Mouse (Mus musculus) ES-E14 (cell line): ENCODE results near the gene Svopl. TPM values are rescaled to one million over a fixed set of nuclear protein-coding genes. Genes with fewer than 3 reads are reported as not detected.
A peak's percentile ranks its signal among the peaks of the same experiment; 100 is the strongest.

Experiments
- DNase-seq: peaks from one replicate; pipeline ENCODE4 v3.0.0-alpha.2; 2013; ENCODE audit warnings: low read depth, low spot score
- H3K27ac ChIP-seq: 2 replicates; pipeline ENCODE4 v1.5.1; 2012; ENCODE audit warnings: low read depth, mild to moderate bottlenecking, low read length, moderate library complexity, mixed read lengths; ENCODE audit not compliant: poor library complexity, insufficient read depth, severe bottlenecking
- H3K36me3 ChIP-seq: 2 replicates; pipeline ENCODE4 v1.6.1; 2012; ENCODE audit warnings: mild to moderate bottlenecking, low read length, moderate library complexity, mixed read lengths; ENCODE audit not compliant: control insufficient read depth, poor library complexity, insufficient read depth, severe bottlenecking
- H3K4me1 ChIP-seq, 2 experiments: fragments of 150-350 bp in 1 of 2; sonication (generic) in 1 of 2; 2 replicates each; pipeline ENCODE4 v1.6.1; 2012; ENCODE audit warnings: low read length in 2 of 2, mild to moderate bottlenecking in 1 of 2, mixed read lengths in 1 of 2; ENCODE audit not compliant: control insufficient read depth in 2 of 2, insufficient read depth in 2 of 2, poor library complexity in 1 of 2
- H3K4me3 ChIP-seq, 2 experiments: fragments of 150-350 bp in 1 of 2; sonication (generic) in 1 of 2; 2 replicates each; pipeline ENCODE4 v1.5.1; 2012; ENCODE audit warnings: low read length in 2 of 2, low read depth in 1 of 2, mild to moderate bottlenecking in 1 of 2, mixed read lengths in 1 of 2; ENCODE audit not compliant: insufficient read depth in 1 of 2, poor library complexity in 1 of 2, severe bottlenecking in 1 of 2
- H3K9ac ChIP-seq: 2 replicates; pipeline ENCODE4 v1.6.1; 2012; ENCODE audit warnings: low read depth, mild to moderate bottlenecking, low read length, mixed read lengths; ENCODE audit not compliant: poor library complexity, insufficient read depth, severe bottlenecking
- H3K9me3 ChIP-seq: fragments of 150-350 bp; sonication (generic); 2 replicates; pipeline ENCODE4 v1.6.1; 2012; ENCODE audit warnings: low read depth, mild to moderate bottlenecking, low read length; ENCODE audit not compliant: control insufficient read depth, insufficient read depth
- CHD2 ChIP-seq: IDR thresholded peaks from 2 replicates; pipeline ENCODE4 v1.6.1; 2014; ENCODE audit warnings: mild to moderate bottlenecking, low read depth, low read length, inconsistent platforms
- HCFC1 ChIP-seq: IDR thresholded peaks from 2 replicates; pipeline ENCODE4 v1.6.1; 2012; ENCODE audit warnings: low read length, inconsistent platforms, borderline replicate concordance; ENCODE audit not compliant: insufficient read depth
- MAFK ChIP-seq: IDR thresholded peaks from 2 replicates; pipeline ENCODE4 v1.6.1; 2014; ENCODE audit warnings: mild to moderate bottlenecking, low read depth, low read length, inconsistent platforms; ENCODE audit not compliant: insufficient read depth
- ZC3H11A ChIP-seq: IDR thresholded peaks from 2 replicates; pipeline ENCODE4 v1.6.1; 2012; ENCODE audit warnings: low read depth, mild to moderate bottlenecking, inconsistent platforms, low read length, borderline replicate concordance
- ZNF384 ChIP-seq: IDR thresholded peaks from 2 replicates; pipeline ENCODE4 v1.6.1; 2012; ENCODE audit warnings: low read depth, low read length, inconsistent platforms
- in situ Hi-C, 2 experiments: fragments of 600-800 bp; cut with MboI; formaldehyde crosslinking; loops; one replicate each; pipeline ENCODE4 v1.15.1; 2025; ENCODE audit warnings: low sequenced_read_pairs in 2 of 2, inconsistent platforms in 1 of 2; ENCODE audit not compliant: unreplicated experiment in 2 of 2
- total RNA-seq: library from RNA; depleted of rRNA; stranded (reverse); fragments of 300-350 nt; gene quantifications from 2 replicates; pipeline ENCODE4 v1.2.3, GENCODE M21; 2012; rRNA removed

The Svopl gene
- total RNA-seq: 0.18 and 0.21 TPM in 2 replicates

DNA sequence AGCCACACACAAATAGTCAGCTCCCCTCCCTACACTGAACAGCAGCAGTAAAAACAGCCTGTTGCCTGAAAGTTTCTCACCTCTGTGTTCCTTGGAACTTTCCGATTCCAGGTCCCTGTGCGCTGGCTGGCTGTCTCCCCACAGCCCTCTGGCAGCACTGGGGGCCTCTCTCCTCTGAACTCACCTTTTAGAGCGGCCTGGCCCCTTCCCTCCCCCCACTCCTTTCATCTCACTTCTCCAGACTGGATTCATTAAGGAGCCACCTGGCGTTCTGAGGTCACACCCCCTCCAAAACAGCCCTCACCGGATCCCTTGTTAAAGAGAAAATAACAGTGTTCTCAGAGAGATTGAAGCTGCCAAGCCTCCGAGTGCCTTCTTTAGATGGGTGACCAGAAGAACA is at the start of gene Svopl:
TSS of gene Svopl (minus strand) at position 159 of the 400 bp plus-strand sequence.
- H3K4me3 ChIP-seq: no peak within 1 kb of the TSS
- in situ Hi-C loops: no loop called here
- no peaks in the 10 kb centered on the region for H3K36me3 ChIP-seq
- no peak for DNase-seq
- H3K9ac ChIP-seq: no peak within 1 kb of the TSS
- peaks cover 0 to 5% of the 10 kb centered on the region in 2 experiments; a peak in 2 of 4 replicates for H3K4me1 ChIP-seq
- TF ChIP-seq HCFC1: no peak
- TF ChIP-seq ZNF384: no peak
- TF ChIP-seq MAFK: no peak
- TF ChIP-seq CHD2: no peak
- no peak for TF ChIP-seq ZC3H11A
- no peak within 1 kb of the TSS for H3K27ac ChIP-seq
- no peaks in the 10 kb centered on the region for H3K9me3 ChIP-seq

DNA sequence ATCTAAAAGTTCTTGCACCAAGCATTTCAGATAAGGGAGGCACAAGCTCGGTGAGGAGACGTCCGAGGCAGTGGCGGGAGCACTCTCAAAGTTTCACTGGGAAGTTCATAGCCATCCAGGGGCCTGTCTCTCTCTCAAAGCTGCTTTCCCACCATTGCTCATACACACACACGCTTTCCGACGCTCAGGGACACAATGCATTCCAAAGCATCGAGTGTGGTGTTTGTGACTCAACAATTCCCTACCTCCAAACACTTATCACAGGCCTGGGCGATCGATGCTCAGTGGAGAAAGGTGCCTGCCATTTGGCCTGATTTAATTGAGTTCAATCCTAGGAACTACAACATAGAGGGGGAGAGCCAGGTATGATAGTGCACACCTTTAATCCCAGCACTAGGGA is 47.9 kb upstream of the Svopl start:
- Histone ChIP-seq H3K4me1 (peaks cover 0 to 12% of the 10 kb centered on the region in 2 experiments; a peak in 1 of 4 replicates), H3K4me3 (no peak overlapping the region), H3K36me3 (no peaks in the 10 kb centered on the region), H3K27ac (no peak overlapping the region), H3K9me3 (no peaks in the 10 kb centered on the region), H3K9ac (no peak overlapping the region)
- no peak for DNase-seq
- in situ Hi-C loops: no loop called here
- TF ChIP-seq HCFC1: no peak
- TF ChIP-seq ZC3H11A: no peak
- no peak for TF ChIP-seq MAFK
- no peak for TF ChIP-seq ZNF384
- no peak for TF ChIP-seq CHD2

DNA sequence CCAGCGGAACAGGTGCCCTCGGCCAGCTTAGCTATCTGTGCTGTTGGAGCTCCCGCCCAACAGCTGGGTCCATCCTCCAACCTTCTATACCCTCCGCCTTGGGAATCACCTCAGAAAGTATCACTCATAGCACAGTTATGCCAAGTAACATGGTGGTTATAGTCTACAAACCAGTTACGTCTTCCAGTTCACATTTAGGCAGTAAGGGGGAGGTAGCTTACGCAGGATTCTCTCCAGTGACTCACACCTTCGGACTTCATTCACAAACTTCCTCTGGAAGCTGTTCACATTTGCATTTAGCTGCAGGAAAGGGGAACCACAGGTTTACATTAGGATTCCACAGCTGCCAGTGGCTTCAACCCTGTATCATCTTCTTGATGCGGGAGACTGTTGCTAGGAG is 45.7 kb upstream of the Svopl start:
- no peak overlapping the region for H3K9ac ChIP-seq
- H3K4me1 ChIP-seq: peaks cover 0 to 14% of the 10 kb centered on the region in 2 experiments; a peak in 2 of 4 replicates
- 0 out of 2 replicates have a peak, but pooled peaks cover under 1% of the 10 kb centered on the region for H3K36me3 ChIP-seq
- no peak for TF ChIP-seq HCFC1
- no peak for TF ChIP-seq ZNF384
- no peak for TF ChIP-seq ZC3H11A
- no peak for TF ChIP-seq MAFK
- TF ChIP-seq CHD2: no peak
- no peaks in the 10 kb centered on the region for H3K9me3 ChIP-seq
- in situ Hi-C loops: no loop called here
- DNase-seq: no peak
- no peak overlapping the region for H3K4me3 ChIP-seq
- H3K27ac ChIP-seq: no peak overlapping the region

DNA sequence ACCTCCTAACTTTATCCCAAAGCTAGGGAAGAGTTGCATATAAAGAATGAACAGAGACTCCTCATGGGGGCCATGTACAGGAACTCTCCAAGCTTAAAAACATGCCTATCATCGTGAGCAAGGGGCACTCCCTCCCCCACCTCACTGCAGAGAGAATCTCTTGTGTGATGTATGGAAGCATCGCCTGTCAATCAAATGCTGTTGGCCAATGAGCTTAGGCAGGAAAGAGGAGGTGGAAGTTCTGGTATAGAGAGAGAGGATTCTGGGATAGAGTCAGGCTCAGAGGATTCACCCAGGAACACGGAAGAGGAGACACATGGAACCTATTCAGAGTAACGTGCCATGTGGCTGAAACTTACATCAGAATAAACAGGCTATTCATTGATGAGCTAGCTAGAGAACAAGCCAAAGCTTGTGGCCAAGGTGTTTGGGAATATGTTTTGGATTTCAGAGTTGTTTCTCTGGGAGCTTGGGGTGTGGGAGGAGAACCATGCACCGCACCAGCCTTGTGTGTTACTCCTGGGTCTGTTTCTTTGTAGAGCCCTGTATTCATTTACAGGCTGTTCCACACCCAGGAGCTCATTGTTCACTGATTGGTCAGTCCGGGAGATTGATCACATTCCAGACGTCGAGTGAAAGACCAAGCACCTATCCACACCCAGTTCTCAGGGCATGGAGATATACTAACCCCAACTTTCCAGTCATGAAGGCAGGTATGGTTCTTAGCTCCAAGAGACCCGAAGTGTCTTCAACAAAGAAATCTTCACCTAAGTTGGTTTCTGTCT is 40.6 kb upstream of the Svopl start:
- no peak for DNase-seq
- Histone ChIP-seq H3K9me3 (no peaks in the 10 kb centered on the region), H3K4me1 (peaks cover 0 to 5% of the 10 kb centered on the region in 2 experiments; a peak in 1 of 4 replicates), H3K27ac (no peak overlapping the region), H3K4me3 (peak overlapping the region in 1 of 2 experiments; percentile 12; a peak in 1 of 4 replicates), H3K36me3 (0 out of 2 replicates have a peak, but pooled peaks cover 2% of the 10 kb centered on the region), H3K9ac (no peak overlapping the region)
- in situ Hi-C loops: no loop called here
- no peak for TF ChIP-seq HCFC1
- TF ChIP-seq CHD2: peak; percentile 81

DNA sequence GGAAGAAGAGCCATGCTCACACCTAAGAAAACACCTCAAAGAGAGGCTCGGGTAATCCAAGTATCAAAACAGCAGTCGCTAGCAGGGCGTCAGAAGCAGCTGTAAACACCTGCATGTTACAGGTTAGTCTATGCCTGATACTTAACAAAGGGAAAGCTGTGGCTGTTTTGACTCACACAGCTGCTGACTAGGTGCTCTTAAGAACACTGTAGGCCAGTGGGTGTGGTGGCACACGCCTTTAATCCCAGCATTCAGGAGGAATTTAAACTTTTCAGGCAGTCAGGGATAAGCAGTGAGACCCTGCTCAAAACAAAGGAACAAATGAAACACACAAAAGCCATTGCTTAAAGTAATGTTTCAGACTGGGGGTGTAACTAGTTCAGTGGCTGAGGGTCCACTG is 36.4 kb upstream of the Svopl start:
- TF ChIP-seq CHD2 (no peak), ZC3H11A (no peak), ZNF384 (no peak), MAFK (no peak), HCFC1 (no peak)
- no peak overlapping the region for H3K27ac ChIP-seq
- in situ Hi-C loops: no loop called here
- no peak overlapping the region for H3K4me3 ChIP-seq
- no peaks in the 10 kb centered on the region for H3K9me3 ChIP-seq
- peaks cover 0 to 9% of the 10 kb centered on the region in 2 experiments; a peak in 2 of 4 replicates for H3K4me1 ChIP-seq
- H3K36me3 ChIP-seq: 0 out of 2 replicates have a peak, but pooled peaks cover 2% of the 10 kb centered on the region
- H3K9ac ChIP-seq: no peak overlapping the region
- DNase-seq: peak; percentile 36
